Mouse (Mus musculus) neural tube, embryonic 12.5 days (tissue): Measurements from ENCODE around the gene Grb10. TPM values are rescaled to one million over a fixed set of nuclear protein-coding genes. Genes with fewer than 3 reads are reported as not detected.

Experiments used
- ATAC-seq: fragments of 200-750 bp; cut with Nextera tagmentation; 2 replicates; pipeline ENCODE4 v1.8.0; 2017; ENCODE audit warnings: low read depth, mild to moderate bottlenecking, moderate TSS enrichment, moderate library complexity; ENCODE audit not compliant: low FRiP score
- H3K27ac ChIP-seq: fragments of 300-500 bp; sonication (generic); 2 replicates; pipeline ENCODE4 v1.5.1; 2016
- H3K27me3 ChIP-seq: fragments of 300-500 bp; sonication (generic); replicated peaks from 2 replicates; pipeline ENCODE4 v1.6.1; 2016; ENCODE audit warnings: mild to moderate bottlenecking
- H3K36me3 ChIP-seq: fragments of 300-500 bp; sonication (generic); 2 replicates; pipeline ENCODE4 v1.6.1; 2016; ENCODE audit warnings: mild to moderate bottlenecking
- H3K4me1 ChIP-seq: fragments of 300-500 bp; sonication (generic); 2 replicates; pipeline ENCODE4 v1.6.1; 2016
- H3K4me2 ChIP-seq: fragments of 300-500 bp; sonication (generic); replicated peaks from 2 replicates; pipeline ENCODE4 v1.6.1; 2016; ENCODE audit warnings: mild to moderate bottlenecking
- H3K4me3 ChIP-seq: fragments of 300-500 bp; sonication (generic); 2 replicates; pipeline ENCODE4 v1.5.1; 2016
- H3K9ac ChIP-seq: fragments of 300-500 bp; sonication (generic); 2 replicates; pipeline ENCODE4 v1.6.1; 2016; ENCODE audit warnings: mild to moderate bottlenecking
- H3K9me3 ChIP-seq: fragments of 300-500 bp; sonication (generic); 2 replicates; pipeline ENCODE4 v1.6.1; 2016; ENCODE audit warnings: mild to moderate bottlenecking
- WGBS: fragments of 180-500 bp; shearing (Covaris S2); methylation state at CpG from one replicate; pipeline ENCODE4 v1.1.7; 2016; 5-methylcytosine and 5-hydroxymethylcytosine counted together
- polyA plus RNA-seq: library from polyadenylated mRNA; unstranded; fragments of >200 nt; fragmentation: Nextera tagmentation; extraction: Ambion mirVana; gene quantifications from 2 replicates; pipeline ENCODE4 v1.2.1, GENCODE M21; 2016

The Grb10 gene
- 320 and 336 TPM in 2 replicates for polyA plus RNA-seq

DNA sequence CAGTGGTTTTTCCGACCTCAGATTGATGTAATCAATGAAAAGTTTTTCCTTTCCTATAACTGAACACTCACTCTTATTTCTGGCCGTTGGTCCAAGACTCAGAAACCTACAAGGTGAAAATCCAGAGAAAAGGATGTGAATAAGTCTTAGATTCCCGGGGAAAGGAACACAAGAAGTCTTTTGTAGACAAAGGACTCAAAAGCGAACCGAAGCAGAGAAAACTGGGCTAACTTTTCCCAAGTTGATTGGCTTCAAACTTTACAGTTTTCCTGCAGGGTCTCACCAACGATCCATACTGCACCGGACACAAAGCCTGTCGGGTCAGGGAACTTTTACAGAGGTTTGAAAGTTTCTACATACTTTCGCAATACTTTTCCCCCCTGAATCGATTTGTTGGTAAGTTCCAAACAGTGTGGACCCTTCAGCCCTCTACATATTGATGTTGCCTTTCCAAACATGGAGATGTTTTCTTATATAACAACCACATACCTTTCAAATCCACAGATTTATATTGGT lies at the start of gene Grb10:
Grb10 (minus strand) TSS at position 214 of the 516 bp plus-strand sequence.
- 22% methylated on average over 10 of the region's 10 CpGs for WGBS
- no peak for ATAC-seq
- peaks cover 3% of the 10 kb centered on the region; the same call in 1 of the 2 replicates for H3K4me1 ChIP-seq
- H3K27me3 ChIP-seq, result peaks cover 85% of the 10 kb centered on the region
- H3K36me3 ChIP-seq, result no peaks in the 10 kb centered on the region
- peak within 1 kb of the TSS; percentile 88 for H3K9ac ChIP-seq
- no peaks in the 10 kb centered on the region for H3K9me3 ChIP-seq
- H3K27ac ChIP-seq, result peak within 1 kb of the TSS; percentile 57; the same call in 1 of the 2 replicates
- peak within 1 kb of the TSS; percentile 58 for H3K4me2 ChIP-seq
- peak within 1 kb of the TSS; percentile 66 for H3K4me3 ChIP-seq

DNA sequence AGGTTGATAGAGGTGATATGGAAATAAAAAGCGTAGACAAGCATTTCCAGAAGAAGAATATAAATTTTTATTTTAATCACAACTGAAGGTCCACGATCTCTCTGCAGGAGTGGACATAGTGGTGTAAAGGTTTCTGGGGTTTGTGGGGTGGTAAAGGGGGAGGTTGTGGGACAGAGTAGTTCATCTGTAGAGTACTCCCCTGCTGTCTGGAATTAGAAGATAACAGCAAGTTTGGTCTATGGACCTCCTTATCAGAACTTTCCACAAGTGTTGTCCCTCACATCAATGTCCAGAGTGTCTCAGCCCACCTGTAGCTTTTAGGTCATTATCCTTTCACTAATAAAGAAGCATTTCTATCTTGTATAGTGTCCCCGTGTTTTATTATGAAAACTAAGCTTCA lies 43.2 kb upstream of the Grb10 start:
- H3K27ac ChIP-seq, result no peak overlapping the region
- ATAC-seq, result no peak
- no peak overlapping the region for H3K4me3 ChIP-seq
- no peaks in the 10 kb centered on the region for H3K4me1 ChIP-seq
- 92% methylated on average over 3 of the region's 3 CpGs for WGBS
- H3K9me3 ChIP-seq, result no peaks in the 10 kb centered on the region
- no peaks in the 10 kb centered on the region for H3K36me3 ChIP-seq
- no peak overlapping the region for H3K9ac ChIP-seq
- no peak overlapping the region for H3K4me2 ChIP-seq
- H3K27me3 ChIP-seq, result no peaks in the 10 kb centered on the region

DNA sequence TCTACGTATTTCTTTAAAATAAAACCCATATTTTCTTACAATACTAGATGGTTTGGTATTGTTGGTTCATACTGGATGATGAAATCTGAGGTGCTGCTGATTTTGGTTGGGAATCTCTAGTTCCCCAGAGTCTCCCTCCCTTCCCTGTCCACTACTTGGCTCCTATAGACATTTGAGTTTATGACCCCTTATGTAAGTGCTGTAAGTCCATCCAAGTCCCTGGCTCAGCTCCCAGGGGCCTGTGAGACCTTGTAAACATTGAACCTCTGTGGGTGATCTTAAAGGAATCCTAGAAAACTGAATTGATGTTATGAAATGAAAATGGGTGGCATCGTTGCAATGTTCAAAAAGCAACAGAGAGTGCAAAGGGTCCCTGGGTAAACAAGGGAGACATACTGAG lies 40.7 kb upstream of the Grb10 start:
- H3K4me2 ChIP-seq, result no peak overlapping the region
- H3K4me3 ChIP-seq, result no peak overlapping the region
- no peaks in the 10 kb centered on the region for H3K9me3 ChIP-seq
- no peaks in the 10 kb centered on the region for H3K27me3 ChIP-seq
- no peak for ATAC-seq
- H3K36me3 ChIP-seq, result no peaks in the 10 kb centered on the region
- no peaks in the 10 kb centered on the region for H3K4me1 ChIP-seq
- H3K27ac ChIP-seq, result no peak overlapping the region
- no peak overlapping the region for H3K9ac ChIP-seq
- WGBS, result 78% methylated on average over 2 of the region's 2 CpGs

- no peak for ATAC-seq
- H3K4me1 ChIP-seq, result no peaks in the 10 kb centered on the region
- H3K9ac ChIP-seq, result no peak overlapping the region
- no peak overlapping the region for H3K27ac ChIP-seq
- no peaks in the 10 kb centered on the region for H3K36me3 ChIP-seq
- no peaks in the 10 kb centered on the region for H3K27me3 ChIP-seq
- H3K9me3 ChIP-seq, result no peaks in the 10 kb centered on the region
- WGBS, result 86% methylated on average over 1 of the region's 1 CpGs
- no peak overlapping the region for H3K4me3 ChIP-seq
- H3K4me2 ChIP-seq, result no peak overlapping the region
These were observed 37.0 kb upstream of the Grb10 start for GRCm38 (mm10) chr11:12075449-12075848.

DNA sequence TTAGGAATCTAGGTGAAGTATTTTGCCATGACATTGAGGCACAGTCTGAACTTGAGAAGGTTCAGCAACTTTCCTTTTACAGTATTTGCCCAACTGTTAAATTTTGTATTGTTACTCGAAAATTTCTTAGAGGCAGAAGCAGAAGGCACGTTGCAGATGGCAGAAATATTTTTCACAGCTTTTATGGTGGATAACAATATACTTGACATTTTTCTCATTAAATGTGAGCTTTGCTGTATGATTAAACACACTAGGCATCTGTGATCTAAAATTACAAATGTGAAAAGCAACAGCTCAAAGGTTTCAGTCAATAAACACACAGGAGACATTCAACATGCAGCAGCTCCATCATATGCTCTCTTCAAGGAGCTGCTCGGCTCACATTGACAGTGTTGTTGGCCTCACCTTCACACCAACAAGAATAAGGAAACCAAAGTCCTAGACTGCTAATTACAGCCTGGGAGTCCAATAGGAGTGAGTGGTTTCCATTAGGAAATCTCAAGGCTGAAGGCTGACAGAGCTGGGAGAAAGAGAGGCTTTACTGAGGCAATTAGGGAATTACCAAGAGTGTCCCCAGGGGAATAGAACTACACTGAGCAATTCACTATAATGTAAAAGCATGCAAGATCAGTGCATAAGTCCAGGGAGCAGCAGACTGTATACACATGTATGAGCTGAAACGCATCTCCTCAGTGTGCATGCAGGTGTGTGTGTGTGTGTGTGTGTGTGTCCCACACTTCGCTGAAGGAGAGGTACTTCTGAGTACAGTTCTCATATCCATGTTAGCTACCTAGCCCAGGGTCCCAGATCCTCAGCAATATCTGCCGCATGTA lies 35.1 kb upstream of the Grb10 start:
- ATAC-seq, result no peak
- H3K4me1 ChIP-seq, result no peaks in the 10 kb centered on the region
- WGBS, result 88% methylated on average over 6 of the region's 6 CpGs

GRCm38 (mm10) chr11:12072322-12072721 lies 33.8 kb upstream of the Grb10 start:
- Histone ChIP-seq H3K9me3 (no peaks in the 10 kb centered on the region), H3K36me3 (no peaks in the 10 kb centered on the region), H3K27ac (no peak overlapping the region), H3K4me3 (no peak overlapping the region), H3K4me2 (no peak overlapping the region), H3K9ac (no peak overlapping the region), H3K27me3 (no peaks in the 10 kb centered on the region), H3K4me1 (no peaks in the 10 kb centered on the region)
- ATAC-seq, result no peak
- WGBS, result 89% methylated on average over 3 of the region's 3 CpGs

More for the DNA sequence above, 35.1 kb upstream of the Grb10 start:
- Histone ChIP-seq H3K36me3 (no peaks in the 10 kb centered on the region), H3K4me3 (no peak overlapping the region), H3K9ac (no peak overlapping the region), H3K27me3 (no peaks in the 10 kb centered on the region), H3K9me3 (no peaks in the 10 kb centered on the region), H3K27ac (no peak overlapping the region), H3K4me2 (no peak overlapping the region)

DNA sequence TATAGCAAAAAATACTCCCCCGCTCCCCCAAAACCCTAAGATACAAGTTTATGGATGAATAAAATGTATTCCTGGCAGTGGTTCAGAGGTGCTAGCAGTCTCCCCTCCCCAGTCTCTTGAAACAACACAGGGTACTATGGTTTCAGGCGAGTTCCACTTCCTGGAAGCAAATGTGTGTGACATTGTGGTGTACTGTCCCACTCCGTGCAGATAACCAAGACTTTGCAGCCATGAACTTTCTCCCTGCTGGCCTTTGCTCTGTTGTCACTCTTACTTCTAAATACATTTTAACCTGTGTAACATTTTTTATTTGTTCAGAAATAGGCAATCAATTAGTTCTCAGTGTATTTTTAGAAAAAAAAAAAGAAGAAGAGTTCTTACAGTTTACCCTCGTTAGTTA lies 20.5 kb upstream of the Grb10 start:
- no peaks in the 10 kb centered on the region for H3K9me3 ChIP-seq
- H3K4me2 ChIP-seq, result no peak overlapping the region
- no peaks in the 10 kb centered on the region for H3K4me1 ChIP-seq
- no peak overlapping the region for H3K4me3 ChIP-seq
- 84% methylated on average over 4 of the region's 4 CpGs for WGBS
- no peak for ATAC-seq
- no peaks in the 10 kb centered on the region for H3K36me3 ChIP-seq
- no peak overlapping the region for H3K27ac ChIP-seq
- no peaks in the 10 kb centered on the region for H3K27me3 ChIP-seq
- no peak overlapping the region for H3K9ac ChIP-seq

DNA sequence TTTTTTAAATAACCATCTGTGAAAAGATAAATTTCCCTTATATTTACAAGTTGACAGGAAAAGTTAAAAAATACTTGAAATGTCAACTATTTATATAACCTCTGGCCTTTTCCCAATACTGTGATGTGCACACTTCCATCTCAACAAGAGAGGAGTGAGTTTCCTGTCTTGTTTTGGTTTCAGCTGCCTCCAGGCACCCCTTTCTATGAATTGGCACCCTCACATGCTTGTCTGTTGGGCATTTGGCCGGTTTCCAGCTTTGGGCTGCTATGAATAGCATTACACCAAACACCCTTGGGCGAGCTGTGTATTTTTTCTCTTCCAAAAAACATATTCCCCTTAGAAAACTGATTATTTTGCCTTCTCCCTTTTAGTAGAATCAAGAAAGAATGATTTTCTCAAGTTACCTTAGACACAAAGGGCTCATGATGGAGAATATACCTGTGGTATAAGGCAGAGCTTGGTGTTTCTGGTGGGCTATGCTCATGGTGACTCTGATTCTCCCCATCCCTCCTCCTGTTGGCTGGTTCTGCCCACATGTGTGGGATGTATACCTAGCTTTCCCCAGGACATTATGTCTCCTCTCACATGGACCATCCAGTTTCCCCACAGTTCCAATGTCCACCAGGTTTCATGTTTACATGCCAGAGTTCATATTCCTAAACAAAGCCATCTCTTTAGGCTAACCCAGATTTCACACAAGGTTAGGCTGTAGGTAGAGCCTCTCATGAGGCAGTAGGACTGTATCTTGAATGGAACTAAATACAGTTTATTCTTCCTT lies 10.3 kb upstream of the Grb10 start:
- no peaks in the 10 kb centered on the region for H3K9me3 ChIP-seq
- H3K4me3 ChIP-seq, result no peak overlapping the region
- no peaks in the 10 kb centered on the region for H3K4me1 ChIP-seq
- 77% methylated on average over 2 of the region's 2 CpGs for WGBS
- H3K27me3 ChIP-seq, result no peaks in the 10 kb centered on the region
- H3K4me2 ChIP-seq, result no peak overlapping the region
- no peaks in the 10 kb centered on the region for H3K36me3 ChIP-seq
- no peak overlapping the region for H3K27ac ChIP-seq
- ATAC-seq, result no peak
- H3K9ac ChIP-seq, result no peak overlapping the region

DNA sequence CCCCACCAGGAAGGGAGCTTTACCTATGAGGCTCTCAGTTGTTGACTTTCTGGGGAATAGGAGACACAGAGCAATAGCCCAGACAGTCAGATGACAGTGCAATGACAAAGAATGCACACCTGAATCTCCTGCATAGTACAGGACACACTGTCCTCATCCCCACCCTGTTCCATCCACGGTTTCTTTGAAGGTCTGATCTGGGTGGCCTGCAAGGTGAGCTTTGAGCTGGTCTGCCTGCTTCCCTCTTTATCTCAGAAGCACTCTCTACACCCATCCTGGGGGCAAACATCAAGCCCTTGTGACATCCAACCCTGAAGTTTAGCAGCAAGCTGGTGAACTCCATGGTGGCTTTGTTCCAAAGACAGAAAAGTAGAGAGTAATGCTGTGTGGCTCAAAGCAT lies 9.7 kb upstream of the Grb10 start:
- H3K9ac ChIP-seq, result no peak overlapping the region
- no peak overlapping the region for H3K4me2 ChIP-seq
- ATAC-seq, result no peak
- no peaks in the 10 kb centered on the region for H3K36me3 ChIP-seq
- 81% methylated on average over 1 of the region's 1 CpGs for WGBS
- H3K4me1 ChIP-seq, result no peaks in the 10 kb centered on the region
- no peaks in the 10 kb centered on the region for H3K9me3 ChIP-seq
- H3K27me3 ChIP-seq, result peaks cover 3% of the 10 kb centered on the region
- H3K27ac ChIP-seq, result no peak overlapping the region
- no peak overlapping the region for H3K4me3 ChIP-seq

- no peak overlapping the region for H3K4me3 ChIP-seq
- H3K9me3 ChIP-seq, result no peaks in the 10 kb centered on the region
- WGBS, result 53% methylated on average over 3 of the region's 3 CpGs
- no peak overlapping the region for H3K27ac ChIP-seq
- H3K4me2 ChIP-seq, result no peak overlapping the region
- ATAC-seq, result no peak
- H3K4me1 ChIP-seq, result peaks cover under 1% of the 10 kb centered on the region; the same call in 1 of the 2 replicates
- H3K36me3 ChIP-seq, result no peaks in the 10 kb centered on the region
- peaks cover 36% of the 10 kb centered on the region for H3K27me3 ChIP-seq
- H3K9ac ChIP-seq, result no peak overlapping the region
These were observed 5.8 kb upstream of the Grb10 start for GRCm38 (mm10) chr11:12044245-12044644.

GRCm38 (mm10) chr11:12041787-12042186 lies 3.3 kb upstream of the Grb10 start:
- H3K9ac ChIP-seq, result no peak overlapping the region
- no peaks in the 10 kb centered on the region for H3K36me3 ChIP-seq
- 81% methylated on average over 4 of the region's 4 CpGs for WGBS
- no peak for ATAC-seq
- H3K4me2 ChIP-seq, result no peak overlapping the region
- H3K27ac ChIP-seq, result no peak overlapping the region
- H3K4me3 ChIP-seq, result no peak overlapping the region
- no peaks in the 10 kb centered on the region for H3K9me3 ChIP-seq
- peaks cover 3% of the 10 kb centered on the region; the same call in 1 of the 2 replicates for H3K4me1 ChIP-seq
- peaks cover 61% of the 10 kb centered on the region for H3K27me3 ChIP-seq

DNA sequence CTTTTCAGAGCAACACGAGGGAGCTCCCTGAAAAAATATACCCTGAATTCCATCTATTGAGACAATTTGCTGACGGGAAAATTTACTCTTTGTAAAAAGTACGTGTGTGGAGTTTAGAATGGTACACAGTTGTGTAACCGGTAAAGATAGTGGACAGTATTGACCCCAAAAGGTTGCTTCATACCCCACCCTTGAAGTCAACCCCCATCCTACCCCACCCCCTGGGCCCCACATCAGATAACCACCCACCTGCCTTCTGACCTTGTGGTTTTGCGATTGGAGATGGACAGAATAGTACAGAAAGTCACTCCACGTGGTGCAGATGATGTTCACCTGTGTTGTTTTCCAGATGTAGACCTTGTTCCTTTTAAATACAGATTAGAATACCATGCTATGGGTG lies 2.9 kb upstream of the Grb10 start:
- 79% methylated on average over 6 of the region's 6 CpGs for WGBS
- H3K9ac ChIP-seq, result no peak overlapping the region
- H3K4me1 ChIP-seq, result peaks cover 3% of the 10 kb centered on the region; the same call in 1 of the 2 replicates
- H3K4me2 ChIP-seq, result no peak overlapping the region
- no peak for ATAC-seq
- H3K36me3 ChIP-seq, result no peaks in the 10 kb centered on the region
- H3K27me3 ChIP-seq, result peaks cover 65% of the 10 kb centered on the region
- H3K27ac ChIP-seq, result no peak overlapping the region
- no peak overlapping the region for H3K4me3 ChIP-seq
- no peaks in the 10 kb centered on the region for H3K9me3 ChIP-seq
